Mouse (Mus musculus): ENCODE results near the gene Olfr221. TPM values are rescaled to one million over a fixed set of nuclear protein-coding genes. Genes with fewer than 3 reads are reported as not detected.

Olfr221 gene
- polyA plus RNA-seq, 1 experiment from 2014 or later: not detected

- no peak overlapping the region for H3K9ac ChIP-seq (ENCODE audit: low read depth, low read length)
- no peak overlapping the region for H3K27ac ChIP-seq (replicated peaks; ENCODE audit: low read depth, low read length)
- 5% methylated on average over 8 of the region's 8 CpGs for WGBS
- no peak overlapping the region for H3K4me3 ChIP-seq (ENCODE audit: low read depth, low read length)
- no peaks in the 10 kb centered on the region for H3K36me3 ChIP-seq (ENCODE audit: control insufficient read depth, insufficient read depth, low read length)
- H3K9me3 ChIP-seq (ENCODE audit: control insufficient read depth, low read length): no peaks in the 10 kb centered on the region
- no peaks in the 10 kb centered on the region for H3K27me3 ChIP-seq (replicated peaks; ENCODE audit: control insufficient read depth, insufficient read depth, low read length)
- ATAC-seq (ENCODE audit: low read depth) (peak; percentile 67), DNase-seq (ENCODE audit: low spot score) (peak; percentile 73)
- peaks cover 6% of the 10 kb centered on the region for H3K4me1 ChIP-seq (ENCODE audit: control insufficient read depth, insufficient read depth, low read length)
- peak overlapping the region; percentile 26 for H3K4me2 ChIP-seq (ENCODE audit: low read depth, low read length)
Observed at GRCm38 (mm10) chr14:52044901-52045678, 2.8 kb upstream of the Olfr221 start.

- Histone ChIP-seq H3K4me2 (ENCODE audit: low read depth, low read length) (no peak overlapping the region), H3K27me3 (replicated peaks; ENCODE audit: control insufficient read depth, insufficient read depth, low read length) (no peaks in the 10 kb centered on the region), H3K9ac (ENCODE audit: low read depth, low read length) (no peak overlapping the region), H3K4me1 (ENCODE audit: control insufficient read depth, insufficient read depth, low read length) (peaks cover 6% of the 10 kb centered on the region), H3K27ac (replicated peaks; ENCODE audit: low read depth, low read length) (no peak overlapping the region), H3K9me3 (ENCODE audit: control insufficient read depth, low read length) (no peaks in the 10 kb centered on the region), H3K4me3 (ENCODE audit: low read depth, low read length) (no peak overlapping the region), H3K36me3 (ENCODE audit: control insufficient read depth, insufficient read depth, low read length) (no peaks in the 10 kb centered on the region)
- DNase-seq (ENCODE audit: low spot score) (no peak), ATAC-seq (ENCODE audit: low read depth) (no peak)
- WGBS: 60% methylated on average over 6 of the region's 6 CpGs
Observed at GRCm38 (mm10) chr14:52043446-52043845, 1.2 kb upstream of the Olfr221 start.

- no peak overlapping the region for H3K27ac ChIP-seq (replicated peaks; ENCODE audit: low read depth, low read length)
- H3K9ac ChIP-seq (ENCODE audit: low read depth, low read length): no peak overlapping the region
- H3K36me3 ChIP-seq (ENCODE audit: control insufficient read depth, insufficient read depth, low read length): no peaks in the 10 kb centered on the region
- ATAC-seq (ENCODE audit: low read depth) (no peak), DNase-seq (ENCODE audit: low spot score) (no peak)
- WGBS: 87% methylated on average over 5 of the region's 5 CpGs
- no peaks in the 10 kb centered on the region for H3K27me3 ChIP-seq (replicated peaks; ENCODE audit: control insufficient read depth, insufficient read depth, low read length)
- no peak overlapping the region for H3K4me3 ChIP-seq (ENCODE audit: low read depth, low read length)
- H3K4me1 ChIP-seq (ENCODE audit: control insufficient read depth, insufficient read depth, low read length): no peaks in the 10 kb centered on the region
- H3K4me2 ChIP-seq (ENCODE audit: low read depth, low read length): no peak overlapping the region
- H3K9me3 ChIP-seq (ENCODE audit: control insufficient read depth, low read length): no peaks in the 10 kb centered on the region
Observed at GRCm38 (mm10) chr14:52039332-52039731, 2.9 kb downstream of the Olfr221 start.

DNA sequence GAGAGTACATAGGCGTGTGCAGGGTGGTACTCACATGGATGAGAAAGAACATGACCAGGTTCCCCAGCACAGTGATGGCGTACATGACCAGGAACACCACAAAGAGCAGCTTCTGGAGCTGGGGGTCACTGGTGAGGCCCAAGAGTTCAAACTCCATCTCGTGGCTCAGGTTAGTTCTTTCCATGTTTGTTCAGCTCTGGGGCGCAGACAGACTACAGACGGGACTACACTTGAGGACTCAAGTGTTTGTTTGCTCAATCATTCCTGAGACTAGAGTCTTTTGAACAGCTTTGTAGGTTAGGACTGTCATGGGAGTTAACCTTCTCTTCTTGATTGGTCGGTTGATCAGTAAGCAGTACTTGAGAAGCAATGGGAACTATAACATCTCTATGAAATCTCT lies 6.3 kb downstream of the Olfr221 start:
- no peak for DNase-seq (ENCODE audit: low spot score)
- WGBS: 84% methylated on average over 6 of the region's 6 CpGs

GRCm38 (mm10) chr14:52026342-52026741 lies 15.9 kb downstream of the Olfr221 start:
- Histone ChIP-seq H3K27ac (replicated peaks; ENCODE audit: low read depth, low read length) (no peak overlapping the region), H3K9me3 (ENCODE audit: control insufficient read depth, low read length) (no peaks in the 10 kb centered on the region), H3K36me3 (ENCODE audit: control insufficient read depth, insufficient read depth, low read length) (no peaks in the 10 kb centered on the region), H3K4me2 (ENCODE audit: low read depth, low read length) (no peak overlapping the region), H3K27me3 (replicated peaks; ENCODE audit: control insufficient read depth, insufficient read depth, low read length) (no peaks in the 10 kb centered on the region), H3K4me1 (ENCODE audit: control insufficient read depth, insufficient read depth, low read length) (peaks cover 13% of the 10 kb centered on the region; the same call in 1 of the 2 replicates), H3K4me3 (ENCODE audit: low read depth, low read length) (no peak overlapping the region), H3K9ac (ENCODE audit: low read depth, low read length) (no peak overlapping the region)
- no peak for ATAC-seq (ENCODE audit: low read depth)
- 89% methylated on average over 4 of the region's 4 CpGs for WGBS
- no peak for DNase-seq (ENCODE audit: low spot score)

More for the DNA sequence above, 6.3 kb downstream of the Olfr221 start:
- H3K4me1 ChIP-seq (ENCODE audit: control insufficient read depth, insufficient read depth, low read length): no peaks in the 10 kb centered on the region
- H3K9me3 ChIP-seq (ENCODE audit: control insufficient read depth, low read length): no peaks in the 10 kb centered on the region
- H3K4me2 ChIP-seq (ENCODE audit: low read depth, low read length): no peak overlapping the region
- no peaks in the 10 kb centered on the region for H3K36me3 ChIP-seq (ENCODE audit: control insufficient read depth, insufficient read depth, low read length)
- no peak overlapping the region for H3K27ac ChIP-seq (replicated peaks; ENCODE audit: low read depth, low read length)
- no peak overlapping the region for H3K9ac ChIP-seq (ENCODE audit: low read depth, low read length)
- H3K4me3 ChIP-seq (ENCODE audit: low read depth, low read length): no peak overlapping the region
- H3K27me3 ChIP-seq (replicated peaks; ENCODE audit: control insufficient read depth, insufficient read depth, low read length): no peaks in the 10 kb centered on the region
- ATAC-seq (ENCODE audit: low read depth): no peak

- peaks cover 16% of the 10 kb centered on the region; the same call in 1 of the 2 replicates for H3K4me1 ChIP-seq (ENCODE audit: control insufficient read depth, insufficient read depth, low read length)
- 85% methylated on average over 2 of the region's 2 CpGs for WGBS
Observed at GRCm38 (mm10) chr14:52024133-52024532, 18.1 kb downstream of the Olfr221 start.

DNA sequence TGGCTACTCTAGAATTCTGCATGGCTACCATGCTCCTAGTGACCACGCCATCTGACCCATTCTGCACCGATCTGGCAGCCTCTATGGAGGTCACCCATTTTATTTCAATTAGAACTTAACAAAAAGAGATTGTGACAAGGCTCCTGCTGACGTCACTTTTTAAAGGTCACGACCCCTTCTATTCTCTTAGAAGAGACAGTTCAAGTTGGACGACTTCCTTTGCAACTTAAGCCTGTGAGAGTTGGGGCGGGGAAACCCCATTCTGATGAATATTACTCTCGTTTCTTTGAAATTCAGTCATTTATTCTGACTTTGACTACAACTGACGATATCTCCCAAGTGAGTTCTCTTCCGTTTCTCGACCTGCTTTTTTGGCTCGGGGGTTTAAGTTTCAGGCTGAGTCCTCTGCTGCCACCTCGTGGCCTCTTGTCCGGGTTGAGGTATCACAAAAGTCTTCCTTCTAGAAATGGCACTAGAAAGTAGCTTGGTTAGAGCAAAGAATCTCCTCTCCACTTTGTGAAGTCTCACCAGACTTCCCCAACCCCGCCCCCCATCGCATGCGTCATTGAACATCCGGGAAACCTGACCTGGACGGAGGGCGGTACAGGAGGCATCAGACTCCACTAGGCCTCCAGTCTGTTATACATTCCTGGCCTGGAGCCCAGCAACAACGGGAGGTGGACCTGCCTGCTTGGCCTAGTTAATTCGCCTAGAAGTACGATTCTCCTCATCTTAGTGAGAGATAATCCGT lies 19.4 kb downstream of the Olfr221 start:
- H3K9ac ChIP-seq (ENCODE audit: low read depth, low read length): peak overlapping the region; percentile 44
- no peaks in the 10 kb centered on the region for H3K36me3 ChIP-seq (ENCODE audit: control insufficient read depth, insufficient read depth, low read length)
- peaks cover 22% of the 10 kb centered on the region; the same call in 1 of the 2 replicates for H3K4me1 ChIP-seq (ENCODE audit: control insufficient read depth, insufficient read depth, low read length)
- no peaks in the 10 kb centered on the region for H3K27me3 ChIP-seq (replicated peaks; ENCODE audit: control insufficient read depth, insufficient read depth, low read length)
- peak; percentile 42 for ATAC-seq (ENCODE audit: low read depth)
- peak overlapping the region; percentile 49 for H3K4me2 ChIP-seq (ENCODE audit: low read depth, low read length)
- H3K9me3 ChIP-seq (ENCODE audit: control insufficient read depth, low read length): no peaks in the 10 kb centered on the region
- WGBS: 3% methylated on average over 23 of the region's 23 CpGs
- H3K4me3 ChIP-seq (ENCODE audit: low read depth, low read length): peak overlapping the region; percentile 20
- H3K27ac ChIP-seq (replicated peaks; ENCODE audit: low read depth, low read length): peak overlapping the region; percentile 86
- peak; percentile 95 for DNase-seq (ENCODE audit: low spot score)

More at GRCm38 (mm10) chr14:52024133-52024532, 18.1 kb downstream of the Olfr221 start:
- no peaks in the 10 kb centered on the region for H3K9me3 ChIP-seq (ENCODE audit: control insufficient read depth, low read length)
- no peak overlapping the region for H3K9ac ChIP-seq (ENCODE audit: low read depth, low read length)
- no peaks in the 10 kb centered on the region for H3K36me3 ChIP-seq (ENCODE audit: control insufficient read depth, insufficient read depth, low read length)
- H3K4me2 ChIP-seq (ENCODE audit: low read depth, low read length): no peak overlapping the region
- H3K27me3 ChIP-seq (replicated peaks; ENCODE audit: control insufficient read depth, insufficient read depth, low read length): no peaks in the 10 kb centered on the region
- no peak overlapping the region for H3K4me3 ChIP-seq (ENCODE audit: low read depth, low read length)
- ATAC-seq (ENCODE audit: low read depth) (no peak), DNase-seq (ENCODE audit: low spot score) (no peak)
- no peak overlapping the region for H3K27ac ChIP-seq (replicated peaks; ENCODE audit: low read depth, low read length)

DNA sequence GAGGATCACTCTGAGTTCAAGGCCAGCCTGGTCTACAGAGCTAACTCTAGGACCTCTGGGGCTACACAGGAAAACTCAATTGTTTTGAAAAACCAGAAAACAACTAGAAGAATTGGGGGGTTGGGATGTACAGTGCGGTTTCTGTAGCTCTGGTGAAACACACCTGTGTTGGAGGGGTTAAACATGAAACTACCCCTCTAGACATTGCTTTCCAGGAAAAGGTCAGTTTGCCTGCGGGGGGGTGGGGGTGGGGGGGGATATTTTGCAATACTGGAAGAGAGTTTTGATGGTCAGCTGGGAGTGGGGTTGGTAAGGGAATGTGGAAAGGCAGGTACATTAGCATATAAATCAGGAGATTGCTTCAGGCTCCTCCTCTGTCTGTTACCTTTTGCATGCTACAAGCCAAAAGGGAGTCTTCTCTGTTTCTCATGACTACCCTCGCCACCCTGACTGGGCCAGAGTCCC lies 20.0 kb downstream of the Olfr221 start:
- H3K27me3 ChIP-seq (replicated peaks; ENCODE audit: control insufficient read depth, insufficient read depth, low read length): no peaks in the 10 kb centered on the region
- no peaks in the 10 kb centered on the region for H3K36me3 ChIP-seq (ENCODE audit: control insufficient read depth, insufficient read depth, low read length)
- H3K9ac ChIP-seq (ENCODE audit: low read depth, low read length): peak overlapping the region; percentile 44; the same call in 1 of the 2 replicates
- no peak for DNase-seq (ENCODE audit: low spot score)
- WGBS: 59% methylated on average over 3 of the region's 3 CpGs
- H3K4me2 ChIP-seq (ENCODE audit: low read depth, low read length): peak overlapping the region; percentile 49; the same call in 1 of the 2 replicates
- H3K9me3 ChIP-seq (ENCODE audit: control insufficient read depth, low read length): no peaks in the 10 kb centered on the region
- H3K4me1 ChIP-seq (ENCODE audit: control insufficient read depth, insufficient read depth, low read length): peaks cover 22% of the 10 kb centered on the region; the same call in 1 of the 2 replicates
- H3K27ac ChIP-seq (replicated peaks; ENCODE audit: low read depth, low read length): peak overlapping the region; percentile 86
- ATAC-seq (ENCODE audit: low read depth): no peak
- H3K4me3 ChIP-seq (ENCODE audit: low read depth, low read length): peak overlapping the region; percentile 20; the same call in 1 of the 2 replicates
